Mouse (Mus musculus): ENCODE results near the gene BC048562. TPM values are rescaled to one million over a fixed set of nuclear protein-coding genes. Genes with fewer than 3 reads are reported as not detected.
A peak's percentile ranks its signal among the peaks of the same experiment; 100 is the strongest.

Gene BC048562
- polyA plus RNA-seq, 1 experiment from 2014 or later = not detected

- H3K27me3 ChIP-seq = no peaks in the 10 kb centered on the region
- ATAC-seq = no peak
- in situ Hi-C loops (cut with MboI; ENCODE audit: low pct_unique_long_range_greater_than_20kb) = no loop called here
- POLR2A ChIA-PET = interaction anchor here (5.5 kb wide), 1 partner anchor 9 kb away, joined by 30 read pairs; the partner anchor contains the start of gene Lamb2
- no peak for TF ChIP-seq CTCF (IDR thresholded peaks at IDR 0.05)
- no peak for DNase-seq (ENCODE audit: low read depth, low spot score)
- CTCF ChIA-PET = no interaction called here
Observed at GRCm38 (mm10) chr9:108489215-108489614, 52.9 kb downstream of the BC048562 start.

GRCm38 (mm10) chr9:108489702-108490558 lies 53.6 kb downstream of the BC048562 start:
- POLR2A ChIA-PET = interaction anchor here (1.1 to 5.5 kb wide), 3 partner anchors 10 to 28 kb away, joined by 3 to 30 read pairs (median 4); partner anchors contain the start of genes Lamb2 and Qars
- in situ Hi-C loops (cut with MboI; ENCODE audit: low pct_unique_long_range_greater_than_20kb) = no loop called here
- DNase-seq (ENCODE audit: low read depth, low spot score) (no peak), ATAC-seq (no peak)
- no peaks in the 10 kb centered on the region for H3K27me3 ChIP-seq
- CTCF ChIA-PET = no interaction called here
- no peak for TF ChIP-seq CTCF (IDR thresholded peaks at IDR 0.05)

- POLR2A ChIA-PET = interaction anchor here (0.5 to 5.5 kb wide), 5 partner anchors 11 to 73 kb away, joined by 3 to 30 read pairs (median 3); partner anchors contain the start of genes Lamb2 and Qars
- DNase-seq (ENCODE audit: low read depth, low spot score) = peak; percentile 73
- CTCF ChIA-PET = no interaction called here
- peak; percentile 81 for ATAC-seq
- in situ Hi-C loops (cut with MboI; ENCODE audit: low pct_unique_long_range_greater_than_20kb) = no loop called here
- no peaks in the 10 kb centered on the region for H3K27me3 ChIP-seq
- no peak for TF ChIP-seq CTCF (IDR thresholded peaks at IDR 0.05)
Observed at GRCm38 (mm10) chr9:108490559-108491285, 54.4 kb downstream of the BC048562 start, which contains the start of gene Usp19. TSS of gene Usp19 (plus strand) at chr9:108490602.

- no peak for TF ChIP-seq CTCF (IDR thresholded peaks at IDR 0.05)
- in situ Hi-C loops (cut with MboI; ENCODE audit: low pct_unique_long_range_greater_than_20kb) = no loop called here
- ATAC-seq (no peak), DNase-seq (ENCODE audit: low read depth, low spot score) (no peak)
- H3K27me3 ChIP-seq = no peaks in the 10 kb centered on the region
- CTCF ChIA-PET = no interaction called here
- POLR2A ChIA-PET = interaction anchor here (1.0 to 5.5 kb wide), 3 partner anchors 11 to 28 kb away, joined by 3 to 30 read pairs (median 3); partner anchors contain the start of gene Lamb2
Observed at GRCm38 (mm10) chr9:108491286-108491580, 55.0 kb downstream of the BC048562 start.

GRCm38 (mm10) chr9:108492043-108492750 lies 55.9 kb downstream of the BC048562 start:
- in situ Hi-C loops (cut with MboI; ENCODE audit: low pct_unique_long_range_greater_than_20kb) = no loop called here
- no peak for TF ChIP-seq CTCF (IDR thresholded peaks at IDR 0.05)
- H3K27me3 ChIP-seq = no peaks in the 10 kb centered on the region
- ChIA-PET POLR2A (interaction anchor here (0.8 to 5.5 kb wide), 4 partner anchors 12 to 110 kb away, joined by 3 to 30 read pairs (median 3); partner anchors contain the start of gene Lamb2), CTCF (no interaction called here)
- peak; percentile 2 for ATAC-seq
- peak; percentile 37 for DNase-seq (ENCODE audit: low read depth, low spot score)

GRCm38 (mm10) chr9:108493246-108493645 lies 57.0 kb downstream of the BC048562 start:
- in situ Hi-C loops (cut with MboI; ENCODE audit: low pct_unique_long_range_greater_than_20kb) = no loop called here
- no peaks in the 10 kb centered on the region for H3K27me3 ChIP-seq
- ATAC-seq (no peak), DNase-seq (ENCODE audit: low read depth, low spot score) (no peak)
- POLR2A ChIA-PET = interaction anchor here (1.4 to 5.5 kb wide), 2 partner anchors 10 to 13 kb away, joined by 3 to 30 read pairs; partner anchors contain the start of gene Lamb2
- no peak for TF ChIP-seq CTCF (IDR thresholded peaks at IDR 0.05)
- CTCF ChIA-PET = no interaction called here

GRCm38 (mm10) chr9:108494146-108494825 lies 58.0 kb downstream of the BC048562 start:
- no peaks in the 10 kb centered on the region for H3K27me3 ChIP-seq
- CTCF ChIA-PET = interaction anchor here (0.7 kb wide), 1 partner anchor 20 kb away, joined by 3 read pairs; no protein-coding TSS in a partner anchor
- POLR2A ChIA-PET = interaction anchor here (1.4 kb wide), 1 partner anchor 9 kb away, joined by 3 read pairs; no protein-coding TSS in a partner anchor
- ATAC-seq = no peak
- in situ Hi-C loops (cut with MboI; ENCODE audit: low pct_unique_long_range_greater_than_20kb) = no loop called here
- no peak for DNase-seq (ENCODE audit: low read depth, low spot score)
- TF ChIP-seq CTCF (IDR thresholded peaks at IDR 0.05) = no peak

GRCm38 (mm10) chr9:108494905-108495304 lies 58.6 kb downstream of the BC048562 start:
- no peaks in the 10 kb centered on the region for H3K27me3 ChIP-seq
- DNase-seq (ENCODE audit: low read depth, low spot score) (no peak), ATAC-seq (no peak)
- ChIA-PET POLR2A (interaction anchor here (1.4 kb wide), 1 partner anchor 8 kb away, joined by 3 read pairs; no protein-coding TSS in a partner anchor), CTCF (interaction anchor here (0.7 kb wide), 1 partner anchor 20 kb away, joined by 3 read pairs; no protein-coding TSS in a partner anchor)
- no peak for TF ChIP-seq CTCF (IDR thresholded peaks at IDR 0.05)
- in situ Hi-C loops (cut with MboI; ENCODE audit: low pct_unique_long_range_greater_than_20kb) = no loop called here

Other genes starting within 250 kb of the BC048562 start
- 0.08 TPM for gene Bsn, start 246.1 kb upstream of the BC048562 start, polyA plus RNA-seq (2021)
- gene Dag1, start 172.5 kb upstream of the BC048562 start, polyA plus RNA-seq (2021) = 336 TPM
- gene Nicn1, start 146.1 kb upstream of the BC048562 start, polyA plus RNA-seq (2021) = 30.9 TPM
- gene Amt, start 139.6 kb upstream of the BC048562 start, polyA plus RNA-seq (2021) = 6.0 TPM
- gene Rhoa, start 130.4 kb upstream of the BC048562 start, polyA plus RNA-seq (2021) = 353 TPM
- gene Tcta, start 130.3 kb upstream of the BC048562 start, polyA plus RNA-seq (2021) = 30.2 TPM
- 372 TPM for gene Gpx1, start 97.6 kb upstream of the BC048562 start, polyA plus RNA-seq (2021)
- gene Usp4, start 88.6 kb upstream of the BC048562 start, polyA plus RNA-seq (2021) = 82.1 TPM
- 0.82 TPM for gene 1700102P08Rik, start 43.7 kb upstream of the BC048562 start, polyA plus RNA-seq (2021)
- not detected for gene Ccdc36, start 8.0 kb upstream of the BC048562 start, polyA plus RNA-seq (2021)
- gene Ccdc71, start 24.0 kb downstream of the BC048562 start, polyA plus RNA-seq (2021) = 33.0 TPM
- 20.8 TPM for gene Klhdc8b, start 25.1 kb downstream of the BC048562 start, polyA plus RNA-seq (2021)
- gene Lamb2, start 43.3 kb downstream of the BC048562 start, polyA plus RNA-seq (2021) = 131 TPM
- 142 TPM for gene Usp19, start 54.1 kb downstream of the BC048562 start, polyA plus RNA-seq (2021)
- gene Qars, start 71.2 kb downstream of the BC048562 start, polyA plus RNA-seq (2021) = 156 TPM
- gene Qrich1, start 80.3 kb downstream of the BC048562 start, polyA plus RNA-seq (2021) = 93.1 TPM
- 93.3 TPM for gene Impdh2, start 123.8 kb downstream of the BC048562 start, polyA plus RNA-seq (2021)
- gene Ndufaf3, start 131.0 kb downstream of the BC048562 start, polyA plus RNA-seq (2021) = 58.4 TPM
- gene Dalrd3, start 133.4 kb downstream of the BC048562 start, polyA plus RNA-seq (2021) = 153 TPM
- gene Wdr6, start 142.3 kb downstream of the BC048562 start, polyA plus RNA-seq (2021) = 60.6 TPM
- gene P4htm, start 161.2 kb downstream of the BC048562 start, polyA plus RNA-seq (2021) = 8.6 TPM
- gene Arih2, start 212.9 kb downstream of the BC048562 start, polyA plus RNA-seq (2021) = 43.7 TPM
- 48.1 TPM for gene Slc25a20, start 225.6 kb downstream of the BC048562 start, polyA plus RNA-seq (2021)

All from Patski (cell line).